Mouse (Mus musculus) liver, postnatal 0 days (tissue): ENCODE measurements at regions not wholly inside any gene's neighbourhood (a gene's known extent, or its start where the extent isn't known, plus 50 kb on each side); places are given as distances from the start of the nearest gene placed in this dataset.

Source experiments
- CTCF ChIP-seq: sonication (generic); IDR thresholded peaks from 2 replicates; pipeline ENCODE4 v1.5.1; 2016; ENCODE audit warnings: antibody characterized with exemption, low read depth
- EP300 ChIP-seq: IDR thresholded peaks from 2 replicates; pipeline ENCODE4 v1.6.1; 2016; ENCODE audit warnings: antibody characterized with exemption, low read depth, mild to moderate bottlenecking

GRCm38 (mm10) chr11:17528609-17529008, 271.2 kb downstream of the C1d start:
- TF ChIP-seq CTCF (no peak), EP300 (no peak)
